Mouse (Mus musculus) ES-E14 (cell line): ENCODE data around the gene Pcdh19.

Experiments
- CHD2 ChIP-seq: IDR thresholded peaks from 2 replicates; pipeline ENCODE4 v1.6.1; 2014; ENCODE audit warnings: mild to moderate bottlenecking, low read depth, low read length, inconsistent platforms
- HCFC1 ChIP-seq: IDR thresholded peaks from 2 replicates; pipeline ENCODE4 v1.6.1; 2012; ENCODE audit warnings: low read length, inconsistent platforms, borderline replicate concordance; ENCODE audit not compliant: insufficient read depth
- MAFK ChIP-seq: IDR thresholded peaks from 2 replicates; pipeline ENCODE4 v1.6.1; 2014; ENCODE audit warnings: mild to moderate bottlenecking, low read depth, low read length, inconsistent platforms; ENCODE audit not compliant: insufficient read depth
- ZNF384 ChIP-seq: IDR thresholded peaks from 2 replicates; pipeline ENCODE4 v1.6.1; 2012; ENCODE audit warnings: low read depth, low read length, inconsistent platforms

DNA sequence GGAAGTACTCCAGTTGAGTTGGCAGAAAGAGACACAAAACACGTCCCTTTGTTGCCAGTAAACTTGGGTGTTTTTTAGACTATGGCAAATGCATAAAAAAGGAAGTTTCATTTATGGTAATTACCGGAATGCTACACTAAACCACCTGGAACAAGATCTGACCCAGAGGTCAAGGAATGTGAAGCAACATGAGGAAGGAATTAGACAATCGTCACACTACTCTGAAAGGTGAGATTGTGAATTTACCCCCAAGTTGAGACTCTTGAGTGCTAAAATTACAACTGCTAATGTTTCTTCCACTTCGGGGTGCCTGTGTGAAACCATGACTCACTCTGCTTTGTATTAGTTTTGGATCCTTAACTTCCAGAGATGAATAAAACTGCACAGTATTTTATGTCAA, 33.6 kb downstream of the Pcdh19 start:
- no peak for TF ChIP-seq ZNF384
- no peak for TF ChIP-seq CHD2
- no peak for TF ChIP-seq MAFK
- TF ChIP-seq HCFC1: no peak
